ENCODE assay signal across 26 mouse cellular contexts in the genomic region with DNA sequence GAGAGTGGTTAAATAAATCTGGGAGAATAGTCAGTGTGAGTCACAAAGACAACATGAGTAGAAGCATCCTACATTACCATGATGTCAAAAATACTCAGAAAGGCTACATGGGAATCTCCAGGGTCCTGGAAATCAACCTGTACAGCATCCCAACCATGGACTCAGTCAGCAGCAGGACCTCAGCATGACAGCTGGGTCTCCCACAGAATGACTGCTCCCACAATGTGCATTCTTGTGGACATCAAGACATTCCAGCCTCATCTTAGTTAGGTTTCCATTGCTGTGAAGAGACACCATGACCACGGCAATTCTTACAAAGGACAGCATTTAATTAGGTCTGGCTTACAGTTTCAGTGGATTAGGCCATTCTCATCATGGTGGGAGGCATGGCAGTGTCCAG.
"Had no signal": no experiment of that assay in that cellular context is flagged by ENCODE, and none has a peak within 500 bp of the region (broad histone marks: within the 10 kb centered on the region; RNA-seq: fewer than 3 reads in every experiment).

No protein-coding gene starts in this region.

- DNase-seq: cerebellum, adult 9-10 months; cerebellum, adult 9-11 months; cerebellum, postnatal 10 days; cerebellum, postnatal 14 days; cerebellum, postnatal 25 days; cerebellum, postnatal 36 days; embryo, embryonic 11 days; forebrain, postnatal 0 days; gastrocnemius, adult 2 months; gastrocnemius, postnatal 10 days; gastrocnemius, postnatal 14 days; gastrocnemius, postnatal 25 days; gastrocnemius, postnatal 36 days; heart, adult 11 months; heart, adult 18-20 months; heart, adult 2 months had no signal

- H3K36me3 ChIP-seq: embryonic facial prominence, embryonic 10.5 days; embryonic facial prominence, embryonic 12.5 days; embryonic facial prominence, embryonic 13.5 days; embryonic facial prominence, embryonic 15.5 days; forebrain, embryonic 10.5 days; forebrain, embryonic 12.5 days; forebrain, embryonic 15.5 days; heart, embryonic 10.5 days had no signal

- H3K4me3 ChIP-seq: embryonic facial prominence, embryonic 10.5 days; embryonic facial prominence, embryonic 12.5 days; embryonic facial prominence, embryonic 13.5 days; embryonic facial prominence, embryonic 15.5 days; erythroblast, embryonic 14.5 days; forebrain, embryonic 10.5 days; forebrain, embryonic 12.5 days; forebrain, embryonic 13.5 days; forebrain, embryonic 15.5 days; gastrocnemius, adult 2 months; heart, adult 2 months; heart, embryonic 10.5 days had no signal

- H3K27me3 ChIP-seq: embryonic facial prominence, embryonic 12.5 days; embryonic facial prominence, embryonic 13.5 days; embryonic facial prominence, embryonic 15.5 days; forebrain, embryonic 12.5 days; forebrain, embryonic 13.5 days; forebrain, embryonic 15.5 days had no signal

- H3K4me2 ChIP-seq: embryonic facial prominence, embryonic 12.5 days; embryonic facial prominence, embryonic 13.5 days; embryonic facial prominence, embryonic 15.5 days; forebrain, embryonic 12.5 days; forebrain, embryonic 13.5 days; forebrain, embryonic 15.5 days had no signal
